Mouse (Mus musculus): ENCODE measurements at regions not wholly inside any gene's neighbourhood (a gene's known extent, or its start where the extent isn't known, plus 50 kb on each side); places are given as distances from the start of the nearest gene placed in this dataset.
A peak's percentile ranks its signal among the peaks of the same experiment; 100 is the strongest.
"Not testable (repeated sequence)": the region's sequence is repeated elsewhere in the genome, so short reads cannot be mapped to it uniquely, and the experiment has no call there.

DNA sequence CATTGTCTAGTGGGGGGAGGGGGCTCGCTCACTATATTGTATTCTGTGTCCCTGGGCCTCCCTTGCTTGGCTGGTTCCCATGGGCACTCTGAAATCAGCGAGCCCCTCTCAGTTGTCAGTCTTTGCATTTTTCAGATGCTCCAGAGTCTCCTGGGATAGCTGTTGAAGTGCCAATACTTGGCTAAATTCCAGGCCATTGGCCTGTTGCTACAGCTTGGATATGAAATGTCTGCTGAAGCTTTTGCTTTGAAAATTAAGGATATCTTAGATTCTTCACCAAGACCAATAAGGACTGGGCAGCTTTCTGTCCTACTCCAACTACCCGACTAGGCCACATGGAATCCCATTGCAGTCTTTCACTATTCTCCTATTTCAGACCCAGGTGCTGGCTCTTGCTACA lies 290.2 kb upstream of the Ubash3b start:
- no peak for DNase-seq (ENCODE audit: low spot score in 2 of 2)

DNA sequence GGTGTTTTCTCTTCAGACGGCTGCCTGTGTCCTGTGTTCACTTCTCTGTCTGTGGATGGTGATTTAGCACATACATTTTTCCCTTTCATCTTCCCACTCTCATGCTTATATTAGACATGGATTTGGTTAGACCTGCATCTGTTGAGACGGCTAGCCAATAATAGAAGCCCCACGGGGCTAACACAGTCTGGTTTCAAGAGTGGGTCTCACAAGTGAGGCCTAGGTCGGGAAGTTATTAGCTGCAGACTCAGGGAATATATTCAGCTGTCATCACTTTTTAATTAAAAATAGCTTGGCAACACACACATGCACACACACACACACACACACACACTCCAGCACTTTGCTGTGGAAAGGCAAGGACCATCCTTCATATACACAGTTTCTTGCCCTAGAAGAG lies 287.7 kb upstream of the Ubash3b start:
- no peak for DNase-seq (ENCODE audit: low spot score in 2 of 2)

DNA sequence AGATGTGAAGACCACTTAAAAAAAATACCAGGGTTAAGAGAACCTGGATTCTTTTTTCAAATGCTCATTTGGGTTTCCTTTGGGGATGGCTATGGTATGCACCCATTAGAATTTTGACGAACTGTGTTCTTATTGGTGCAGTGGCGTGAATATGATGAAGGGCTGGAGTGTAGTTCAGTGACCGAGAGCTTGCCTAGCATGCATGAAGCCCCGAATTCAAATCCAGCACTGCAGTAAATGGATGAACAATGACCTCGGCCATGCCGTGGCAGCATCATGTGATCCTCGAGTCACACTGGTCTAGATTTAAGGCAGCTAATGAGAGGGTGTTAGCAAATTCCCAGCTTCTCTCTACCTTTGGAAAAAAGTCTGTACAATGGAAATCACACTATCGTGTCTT lies 286.4 kb upstream of the Ubash3b start:
- DNase-seq (ENCODE audit: low spot score in 2 of 2) = no peak

DNA sequence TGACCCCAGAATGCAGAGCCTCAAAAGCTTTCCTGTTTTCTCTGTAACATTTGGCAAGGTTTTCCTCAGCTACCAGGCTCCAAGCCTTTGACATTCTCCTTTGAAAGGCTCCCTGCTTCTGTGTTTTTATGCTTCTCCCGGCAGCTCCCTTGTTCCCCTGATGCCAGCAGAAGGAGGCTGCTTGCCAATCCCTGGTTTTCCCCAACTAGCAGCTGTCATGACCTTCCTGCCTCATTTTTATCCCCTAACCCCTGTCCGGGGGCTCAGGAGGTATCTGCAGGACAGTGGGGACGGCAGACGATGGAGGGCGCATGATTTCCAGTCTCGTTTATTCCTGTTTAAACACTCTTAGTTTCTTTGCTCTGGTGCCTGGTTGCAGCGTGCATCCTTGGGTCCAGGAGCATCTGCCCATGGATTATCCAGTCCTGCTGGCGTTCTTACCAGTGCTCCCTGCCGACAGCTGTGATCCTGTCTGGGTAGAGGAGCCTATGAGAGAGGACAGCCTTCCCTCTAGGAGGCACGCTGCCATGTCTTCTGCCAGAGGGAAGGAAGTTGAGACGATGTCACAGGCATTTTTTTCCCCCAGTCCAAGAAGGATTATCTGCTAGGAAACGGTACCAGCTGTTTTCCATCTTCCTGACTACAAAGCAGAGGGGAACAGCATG lies 285.8 kb upstream of the Ubash3b start:
- DNase-seq (ENCODE audit: low spot score in 2 of 2) = peak; percentile 55 to 68

DNA sequence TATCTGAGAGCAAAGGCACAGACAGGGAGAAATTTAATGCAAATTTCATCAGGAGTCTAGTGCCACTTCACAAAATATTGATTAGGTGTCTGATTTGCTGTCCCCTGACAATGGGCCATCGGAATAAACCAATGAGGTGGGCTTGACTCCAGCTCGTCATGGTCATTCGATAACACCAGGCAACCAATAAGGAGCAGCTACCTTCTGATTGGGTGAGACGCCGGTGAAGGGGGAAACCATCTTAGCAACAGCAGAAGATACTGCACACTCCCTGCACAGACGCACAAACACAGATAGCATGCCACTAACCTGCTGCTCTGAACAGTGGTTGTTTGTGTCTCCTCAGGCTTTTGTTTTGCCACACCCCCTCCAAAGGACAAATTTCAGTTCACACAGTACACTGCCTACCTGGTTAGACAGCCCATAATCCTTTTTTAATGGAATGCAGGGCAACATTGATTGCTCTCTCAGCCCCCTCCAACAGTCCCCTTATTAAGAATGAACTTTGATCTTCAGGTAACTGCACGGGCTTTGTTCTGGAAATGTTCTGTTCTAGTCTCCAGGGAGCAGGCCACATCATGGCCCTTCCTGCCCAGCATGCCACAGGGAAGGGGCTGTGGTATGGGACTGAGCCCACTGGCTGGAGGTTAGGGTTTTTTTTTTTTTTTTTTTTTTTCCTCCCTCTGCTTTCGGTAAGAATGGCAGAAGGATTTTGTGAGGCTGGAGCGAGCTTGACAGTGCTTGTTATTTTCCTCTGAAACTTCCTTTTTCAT lies 285.1 kb upstream of the Ubash3b start:
- DNase-seq (ENCODE audit: low spot score in 2 of 2) = peak; percentile 40 to 67

DNA sequence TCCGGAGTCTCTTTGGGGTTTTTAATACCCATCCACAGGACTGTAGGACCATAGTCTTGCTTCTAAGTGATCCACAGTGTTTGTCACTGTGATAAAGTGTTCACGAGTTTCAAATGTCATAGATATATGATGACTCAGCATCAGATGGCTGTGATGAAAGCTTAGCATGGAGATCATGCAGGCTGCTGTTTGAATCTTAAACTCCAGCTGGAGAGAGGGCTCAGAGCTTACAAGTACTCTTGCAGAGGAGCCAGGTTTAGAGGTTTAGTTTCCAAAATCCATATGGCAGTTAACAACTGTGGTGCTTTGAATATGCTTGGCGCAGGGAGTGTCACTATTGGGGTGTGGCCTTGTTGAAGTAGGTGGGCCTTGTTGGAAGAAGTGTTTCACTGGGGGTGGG lies 280.9 kb upstream of the Ubash3b start:
- DNase-seq (ENCODE audit: low spot score in 2 of 2) = peak in 1 of 2 experiments; percentile 35

DNA sequence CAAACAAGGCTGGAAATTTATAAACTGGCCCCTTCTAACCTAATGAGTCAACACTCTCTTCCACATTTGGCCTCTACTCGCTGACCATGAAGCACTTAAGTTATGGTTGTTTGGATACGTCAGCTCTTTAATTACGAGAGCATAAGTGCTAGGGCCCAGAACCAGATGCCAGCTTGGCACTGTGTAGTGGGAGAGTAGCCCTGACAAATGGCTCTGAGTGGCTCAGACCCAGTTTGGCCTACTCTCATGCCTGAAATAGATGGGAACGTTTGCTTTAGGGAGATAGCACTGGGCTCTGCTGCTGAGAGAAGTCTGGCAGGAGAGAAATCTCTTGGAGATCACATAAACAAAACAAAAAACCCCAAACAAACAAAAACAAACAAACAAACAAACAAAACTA lies 278.5 kb upstream of the Ubash3b start:
- DNase-seq (ENCODE audit: low spot score in 2 of 2) = peak in 1 of 2 experiments; percentile 31

DNA sequence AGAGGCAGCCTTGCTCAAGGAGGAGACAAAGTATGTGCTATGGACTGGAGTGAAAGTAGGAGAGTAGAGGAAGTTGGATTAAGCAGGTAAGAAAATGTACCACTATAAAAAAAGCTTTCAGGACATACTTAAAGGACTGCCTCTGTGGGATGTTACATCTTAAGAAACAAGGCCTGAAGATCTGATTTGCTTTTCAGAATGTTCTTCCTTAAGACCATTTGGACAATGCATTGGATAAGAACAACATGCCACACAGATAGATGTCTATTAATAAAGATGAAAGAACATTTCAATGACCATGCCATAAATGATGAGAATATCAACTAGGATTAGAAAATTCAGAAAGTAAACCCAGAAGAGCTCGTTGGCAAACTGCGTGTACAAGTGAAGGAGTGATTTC lies 276.6 kb upstream of the Ubash3b start:
- DNase-seq (ENCODE audit: low spot score in 2 of 2) = no peak

DNA sequence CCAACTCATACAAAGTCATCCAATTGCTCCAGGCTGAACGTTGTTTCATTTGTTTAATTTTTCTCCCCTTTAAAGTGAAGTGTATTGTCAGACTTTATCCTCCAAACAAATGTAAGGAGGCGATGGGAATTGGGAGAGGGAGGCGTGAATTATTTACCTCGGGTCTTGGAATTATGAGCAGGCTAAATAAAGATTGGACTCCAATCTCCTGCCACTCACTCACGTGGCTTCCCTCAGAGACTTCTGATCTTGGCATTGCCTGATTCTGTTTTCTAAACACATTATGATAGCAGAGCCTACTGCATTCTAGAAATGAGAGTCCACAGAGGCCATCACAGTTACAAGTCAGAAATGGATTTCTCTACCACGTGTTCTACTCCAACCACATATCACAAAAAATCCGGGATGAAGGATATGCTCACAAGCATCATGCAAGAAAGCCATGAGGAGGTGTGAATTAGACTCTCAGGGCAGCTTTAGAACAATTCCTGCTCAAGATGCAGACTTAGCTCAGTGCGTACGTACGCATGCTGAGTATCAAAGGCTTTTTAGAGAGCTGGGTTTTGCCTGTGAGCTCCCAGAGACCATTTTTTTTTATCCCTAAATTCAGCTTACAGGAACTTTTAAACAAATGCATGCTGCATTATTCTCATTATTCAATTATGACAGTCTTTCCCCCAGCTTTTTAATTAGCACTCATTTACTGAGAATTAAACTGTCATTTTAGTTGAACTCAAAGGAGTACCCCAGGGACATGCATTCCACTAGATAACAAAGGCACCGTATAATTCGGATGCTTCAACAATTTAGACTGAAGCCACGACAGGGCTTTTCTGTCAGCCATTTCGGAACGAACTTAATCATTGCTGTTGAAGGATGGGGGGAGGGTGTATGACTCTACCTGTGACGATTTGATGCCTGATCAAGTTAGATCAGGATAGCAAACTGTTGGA lies 269.2 kb upstream of the Ubash3b start:
- DNase-seq (ENCODE audit: low spot score in 2 of 2) = no peak

DNA sequence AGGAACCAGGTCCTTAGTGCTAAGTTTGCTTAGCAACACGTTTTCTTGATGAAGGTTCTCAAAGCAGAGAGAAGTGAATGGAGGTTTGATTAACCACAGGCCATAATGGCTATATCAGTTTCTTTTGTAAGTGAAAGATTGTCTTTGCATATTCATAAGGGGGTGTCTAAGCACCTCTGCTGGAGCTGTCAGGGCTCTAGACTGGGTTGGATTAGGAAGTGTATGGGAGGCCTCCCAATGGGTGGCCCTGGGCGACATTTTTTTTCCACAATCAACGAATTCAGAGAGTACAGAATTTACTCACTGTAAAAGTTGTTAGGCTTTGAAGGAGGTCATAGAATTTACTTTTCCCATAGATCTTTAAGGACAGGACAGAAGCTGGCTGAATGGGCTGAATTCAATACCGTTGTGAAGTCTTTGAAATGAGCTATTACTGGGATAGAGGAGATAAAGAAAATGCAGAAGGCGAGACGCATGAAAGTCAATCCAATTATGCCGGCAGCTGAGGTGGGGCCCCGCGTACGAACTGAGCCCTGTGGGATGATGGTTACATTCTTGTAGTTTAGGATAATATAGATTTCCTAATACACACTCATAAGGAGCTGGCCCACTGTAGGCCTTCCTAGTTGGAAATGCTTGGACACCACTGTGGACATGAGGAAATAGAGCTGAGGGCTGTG lies 268.4 kb upstream of the Ubash3b start:
- DNase-seq (ENCODE audit: low spot score in 2 of 2) = no peak

DNA sequence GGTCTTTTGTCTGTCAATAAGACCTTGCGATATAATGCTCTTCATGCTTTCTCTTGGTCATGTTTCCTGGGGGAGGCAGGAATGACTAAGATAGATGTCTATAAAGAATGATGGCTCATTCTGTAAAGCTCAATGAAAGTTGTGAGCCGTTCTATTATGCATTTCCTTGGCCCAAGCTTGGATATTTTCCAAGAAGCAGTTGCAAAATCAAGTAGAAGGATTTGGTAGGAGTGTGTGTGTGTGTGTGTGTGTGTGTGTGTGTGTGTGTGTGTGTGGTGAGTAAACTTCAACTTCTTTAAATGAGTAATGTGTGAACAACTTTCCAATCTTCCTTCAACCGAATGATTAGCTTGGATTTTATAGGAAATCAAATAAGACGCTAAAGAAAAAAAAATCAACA lies 267.7 kb upstream of the Ubash3b start:
- DNase-seq (ENCODE audit: low spot score in 2 of 2) = no peak

DNA sequence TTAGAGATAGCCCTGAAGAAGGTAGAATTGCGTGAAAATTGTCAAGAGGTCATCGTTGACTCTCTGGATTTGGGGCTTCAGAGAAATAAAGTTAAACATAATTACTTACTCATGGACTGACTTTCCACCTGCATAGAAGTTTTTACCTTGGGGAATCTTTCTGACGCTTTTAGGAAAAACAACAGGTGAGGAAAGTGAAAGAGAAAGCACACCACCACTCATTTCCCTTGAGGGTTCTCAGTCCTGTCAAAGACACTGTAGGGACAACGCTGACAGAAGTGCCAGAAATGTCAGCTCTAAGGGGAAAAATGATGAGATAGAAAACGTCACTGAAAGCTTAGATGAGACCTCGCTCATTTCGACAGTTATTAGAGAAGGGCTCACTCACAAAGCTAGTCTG lies 265.2 kb upstream of the Ubash3b start:
- no peak for DNase-seq (ENCODE audit: low spot score in 2 of 2)

DNA sequence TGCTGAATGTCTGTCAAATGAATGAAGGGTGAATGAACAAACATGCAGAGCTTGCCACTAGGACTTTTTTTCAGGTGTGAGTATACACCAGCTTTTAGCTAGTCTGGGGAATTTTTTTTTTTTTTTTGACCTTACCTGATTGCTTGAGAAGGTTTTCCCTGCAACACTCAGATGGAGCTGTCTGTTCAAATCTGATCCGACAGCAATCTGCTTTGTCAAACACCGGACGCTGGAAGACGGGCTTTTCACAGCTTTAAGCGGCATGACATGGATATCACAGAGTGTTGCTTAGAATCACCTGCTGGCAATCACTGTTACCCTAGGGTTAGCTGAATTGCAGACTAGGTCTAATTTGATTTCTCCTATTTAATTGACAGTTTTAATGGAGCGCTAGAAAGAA lies 263.7 kb upstream of the Ubash3b start:
- DNase-seq (ENCODE audit: low spot score in 2 of 2) = no peak

DNA sequence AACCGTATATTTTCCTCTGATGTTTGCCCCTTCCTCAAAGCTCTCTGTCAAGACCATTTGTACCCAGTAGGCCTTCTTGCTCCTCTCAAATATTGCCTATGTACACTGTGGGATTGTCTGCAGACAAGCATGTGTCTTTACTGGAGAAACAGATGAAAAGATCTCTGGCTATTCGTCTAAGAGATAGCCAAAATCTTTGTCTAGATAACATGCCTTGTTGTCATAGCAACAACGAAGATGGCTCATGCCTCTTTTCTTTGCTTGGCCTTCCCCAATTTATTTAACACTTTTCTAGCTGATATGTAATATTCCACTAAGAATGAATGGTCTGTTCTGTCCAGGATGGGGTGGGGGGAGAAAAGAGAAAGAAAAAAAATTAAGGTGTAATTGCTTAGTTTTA lies 252.3 kb upstream of the Ubash3b start:
- DNase-seq (ENCODE audit: low spot score in 2 of 2) = no peak

DNA sequence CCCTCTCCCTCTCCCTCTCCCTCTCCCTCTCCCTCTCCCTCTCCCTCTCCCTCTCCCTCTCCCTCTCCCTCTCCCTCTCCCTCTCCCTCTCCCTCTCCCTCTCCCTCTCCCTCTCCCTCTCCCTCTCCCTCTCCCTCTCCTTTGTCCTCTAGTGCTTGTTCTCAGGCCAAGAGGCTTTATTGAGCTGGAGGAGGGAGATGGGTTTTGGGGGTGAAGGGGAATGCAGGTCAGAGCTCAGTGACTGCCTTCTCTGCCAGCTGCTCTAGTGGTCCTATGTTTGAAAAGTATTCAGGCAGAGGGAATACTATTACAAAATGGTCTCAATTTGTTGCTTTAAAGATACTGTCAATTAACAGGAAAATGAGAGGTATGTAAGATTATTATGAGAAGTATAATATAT lies 251.6 kb upstream of the Ubash3b start:
- not testable (repeated sequence) for DNase-seq (ENCODE audit: low spot score in 2 of 2)

DNA sequence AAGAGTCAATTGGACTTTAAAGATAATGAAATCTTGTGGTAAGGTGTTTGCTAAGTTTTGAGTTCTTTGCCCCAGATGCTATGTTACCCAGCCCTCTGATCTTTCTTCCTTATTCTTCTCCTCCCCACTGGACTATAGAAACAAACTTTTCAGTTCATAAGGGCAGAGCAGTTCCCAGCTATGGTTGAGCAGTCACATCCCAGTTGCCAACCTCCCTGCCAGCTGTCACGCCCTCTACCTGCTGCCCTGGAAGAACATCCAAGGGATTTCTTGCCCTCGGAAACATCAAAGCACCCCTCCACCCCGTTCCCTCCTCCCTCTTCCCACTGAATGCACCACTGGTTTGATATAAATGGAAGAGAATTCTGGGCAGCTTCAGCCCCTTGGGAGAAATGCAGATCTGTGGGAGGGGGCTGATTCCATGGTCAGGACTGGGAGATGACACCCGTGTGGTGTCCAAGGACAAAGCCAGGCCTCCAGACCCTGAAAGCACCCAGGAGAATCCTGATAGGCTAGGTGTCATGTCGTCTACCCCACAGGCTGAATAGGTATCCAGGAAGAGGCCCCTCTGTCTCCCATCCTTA lies 250.8 kb upstream of the Ubash3b start:
- DNase-seq (ENCODE audit: low spot score in 2 of 2) = no peak

DNA sequence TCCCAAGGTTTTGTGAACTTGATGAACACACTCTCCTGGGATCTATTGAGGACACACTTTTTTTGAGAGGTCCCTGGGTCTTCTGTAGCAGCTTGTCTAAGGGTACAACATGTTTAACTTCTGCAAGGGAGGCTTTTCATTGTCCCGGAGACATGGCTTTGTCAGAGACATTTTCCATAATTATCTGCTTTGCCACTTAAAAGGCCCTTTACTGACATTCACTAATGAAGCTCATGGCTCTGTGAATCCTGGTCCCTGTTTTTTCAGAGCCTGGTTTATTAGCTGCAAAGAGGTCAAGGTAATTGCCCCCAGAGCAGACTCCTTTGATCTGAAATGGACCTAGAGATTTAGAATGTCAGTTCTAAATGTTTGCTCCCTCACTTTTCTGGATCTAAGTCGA lies 246.8 kb upstream of the Ubash3b start:
- DNase-seq (ENCODE audit: low spot score in 2 of 2) = no peak

DNA sequence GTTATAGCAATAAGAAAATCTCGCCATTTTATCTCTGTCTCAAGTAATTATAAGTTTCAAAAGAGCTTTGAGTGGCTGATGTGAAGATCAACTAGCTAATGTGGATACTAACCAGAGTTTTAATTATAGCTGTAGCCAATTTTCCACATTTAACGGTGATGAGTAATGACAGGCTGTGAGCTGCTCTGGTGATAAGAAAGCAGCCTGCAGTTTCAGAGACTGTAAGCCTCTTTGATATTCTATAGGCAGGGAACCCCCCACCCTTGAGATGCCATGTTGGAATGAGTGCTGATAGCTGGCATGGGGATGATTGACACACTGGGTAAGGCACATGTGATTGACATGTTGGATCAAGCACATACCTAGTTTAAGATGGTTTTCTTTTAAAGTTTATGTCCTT lies 245.6 kb upstream of the Ubash3b start:
- no peak for DNase-seq (ENCODE audit: low spot score in 2 of 2)

DNA sequence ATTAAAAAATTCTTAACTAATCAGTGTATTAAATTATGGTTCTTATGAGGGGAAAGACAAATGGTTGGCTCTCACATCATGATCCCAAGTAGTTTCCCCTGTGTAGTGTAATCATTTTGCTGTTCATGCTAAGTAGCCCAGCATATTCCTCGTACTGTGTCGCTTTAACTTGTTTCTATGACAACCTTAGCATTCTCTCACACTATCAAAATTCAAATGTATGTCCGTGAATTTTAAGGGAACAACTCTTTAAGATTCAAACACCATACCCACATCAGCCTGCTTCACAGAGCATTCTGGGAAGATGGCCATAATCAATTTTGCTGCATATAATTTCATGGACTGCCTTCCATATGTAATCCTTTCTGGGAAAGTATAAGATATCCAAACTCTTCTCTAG lies 241.4 kb upstream of the Ubash3b start:
- no peak for DNase-seq (ENCODE audit: low spot score in 2 of 2)

DNA sequence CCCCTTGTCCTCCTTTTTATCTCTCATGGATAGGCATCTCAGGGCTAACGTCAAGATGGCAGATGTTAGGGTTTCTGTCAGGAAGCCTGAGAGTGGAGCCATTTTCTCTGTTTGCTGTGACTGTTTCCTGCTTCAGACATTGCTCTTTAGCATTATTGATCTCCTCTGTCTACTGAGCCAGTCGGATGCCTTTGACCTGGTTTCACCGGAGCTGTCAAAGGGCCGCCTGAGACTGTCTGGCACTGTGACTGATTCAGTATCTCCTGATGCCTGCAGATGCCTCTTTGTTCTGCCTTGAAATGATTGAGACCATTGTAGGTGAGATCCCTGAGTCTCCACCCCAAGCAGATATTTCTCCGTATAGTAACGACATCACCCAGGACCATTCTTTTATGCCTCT lies 239.5 kb upstream of the Ubash3b start:
- DNase-seq (ENCODE audit: low spot score in 2 of 2) = no peak

DNA sequence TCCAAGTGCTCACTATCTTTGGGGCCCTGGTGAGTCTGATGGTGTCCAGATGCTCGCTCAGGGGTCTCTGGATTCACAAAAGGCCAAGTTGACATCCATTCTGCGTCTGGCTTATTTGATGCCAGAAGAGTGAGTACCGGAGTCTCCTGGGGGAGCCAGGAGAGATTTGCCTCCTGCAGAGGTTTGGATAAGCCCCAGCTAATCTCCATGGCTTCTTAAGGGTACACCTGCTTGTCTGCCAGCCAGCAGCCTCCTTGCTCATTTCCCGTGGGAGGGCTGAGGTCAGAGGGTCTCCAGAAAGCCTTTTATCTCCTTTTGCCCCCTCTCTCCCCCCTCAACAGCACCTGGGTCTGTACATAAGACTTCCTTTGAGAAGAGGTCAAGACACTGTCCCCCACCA lies 234.0 kb upstream of the Ubash3b start:
- DNase-seq (ENCODE audit: low spot score in 2 of 2) = no peak
